Mouse (Mus musculus): Measurements from ENCODE around the gene Elmo3. TPM values are rescaled to one million over a fixed set of nuclear protein-coding genes. Genes with fewer than 3 reads are reported as not detected.

Gene Elmo3
- polyA plus RNA-seq, 1 experiment = 3.5 TPM

DNA sequence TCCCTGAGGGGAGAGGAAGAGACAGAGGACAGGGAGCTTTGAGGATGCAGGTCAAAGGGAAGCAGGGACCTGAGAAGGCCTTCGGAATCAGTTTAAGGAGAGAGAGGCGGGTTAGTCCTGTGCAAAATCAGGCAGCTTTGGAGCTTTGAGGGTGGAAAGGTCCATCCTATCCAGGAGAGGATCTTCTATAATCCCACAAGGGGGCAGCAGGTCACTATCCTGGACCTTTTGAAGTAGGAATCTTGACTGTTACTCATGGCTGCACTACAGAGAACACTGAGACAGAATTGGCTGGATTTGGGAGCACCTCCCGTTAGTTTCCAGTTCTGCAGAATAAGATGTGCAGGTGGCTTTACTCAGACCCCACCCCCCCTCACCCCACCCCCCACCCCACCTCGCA lies 54.2 kb downstream of the Elmo3 start:
- Histone ChIP-seq H3K4me1 (ENCODE audit: control insufficient read depth, insufficient read depth, low read length) (peaks cover 4% of the 10 kb centered on the region), H3K4me3 (ENCODE audit: control insufficient read depth, low read depth, low read length) (no peak overlapping the region), H3K27me3 (ENCODE audit: control insufficient read depth, insufficient read depth, low read length) (no peaks in the 10 kb centered on the region), H3K36me3 (ENCODE audit: control insufficient read depth, insufficient read depth, low read length) (no peaks in the 10 kb centered on the region; the same call in 1 of the 2 replicates), H3K27ac (ENCODE audit: control insufficient read depth, insufficient read depth, low read depth, low read length) (no peak overlapping the region)
- TF ChIP-seq POLR2A (IDR thresholded peaks at IDR 0.05; ENCODE audit: control insufficient read depth, low read depth, low read length) (no peak), CTCF (IDR thresholded peaks at IDR 0.05; ENCODE audit: control insufficient read depth, insufficient read depth, insufficient replicate concordance, low read depth, low read length) (no peak)

Other genes with a start within 250 kb of the Elmo3 start
- gene Ces3b, start 221.8 kb upstream of the Elmo3 start, polyA plus RNA-seq (2012; rRNA removed) = 0.14 and 0.17 TPM in 2 replicates
- 0.19 TPM in 2 replicates for gene Ces4a, start 173.8 kb upstream of the Elmo3 start, polyA plus RNA-seq (2012; rRNA removed)
- 7.0 and 7.7 TPM in 2 replicates for gene Cbfb, start 134.9 kb upstream of the Elmo3 start, polyA plus RNA-seq (2012; rRNA removed)
- 6.4 and 7.8 TPM in 2 replicates for gene D230025D16Rik, start 80.5 kb upstream of the Elmo3 start, polyA plus RNA-seq (2012; rRNA removed)
- gene B3gnt9, start 50.4 kb upstream of the Elmo3 start, polyA plus RNA-seq (2012; rRNA removed) = 6.8 and 7.0 TPM in 2 replicates
- 2.4 TPM in 2 replicates for gene Tradd, start 41.0 kb upstream of the Elmo3 start, polyA plus RNA-seq (2012; rRNA removed)
- gene Fbxl8, start 41.0 kb upstream of the Elmo3 start, polyA plus RNA-seq (2012; rRNA removed) = 0.51 and 0.55 TPM in 2 replicates
- 0.09 and 0.20 TPM in 2 replicates for gene Hsf4, start 35.8 kb upstream of the Elmo3 start, polyA plus RNA-seq (2012; rRNA removed)
- gene Nol3, start 29.5 kb upstream of the Elmo3 start, polyA plus RNA-seq (2012; rRNA removed) = 0.09 and 0.11 TPM in 2 replicates
- gene 4931428F04Rik, start 15.7 kb upstream of the Elmo3 start, polyA plus RNA-seq (2012; rRNA removed) = 78.2 and 90.9 TPM in 2 replicates
- gene Exoc3l, start 9.5 kb upstream of the Elmo3 start, polyA plus RNA-seq (2012; rRNA removed) = 28.2 and 28.5 TPM in 2 replicates
- gene E2f4, start 7.9 kb upstream of the Elmo3 start, polyA plus RNA-seq (2012; rRNA removed) = 64.1 and 67.7 TPM in 2 replicates
- 117 and 127 TPM in 2 replicates for gene Lrrc29, start 20.7 kb downstream of the Elmo3 start, polyA plus RNA-seq (2012; rRNA removed)
- gene Tmem208, start 20.8 kb downstream of the Elmo3 start, polyA plus RNA-seq (2012; rRNA removed) = 31.4 and 32.4 TPM in 2 replicates
- gene Fhod1, start 42.4 kb downstream of the Elmo3 start, polyA plus RNA-seq (2012; rRNA removed) = 17.9 TPM in 2 replicates
- 33.5 and 35.4 TPM in 2 replicates for gene Slc9a5, start 43.2 kb downstream of the Elmo3 start, polyA plus RNA-seq (2012; rRNA removed)
- 23.0 and 24.2 TPM in 2 replicates for gene Plekhg4, start 67.7 kb downstream of the Elmo3 start, polyA plus RNA-seq (2012; rRNA removed)
- gene Kctd19, start 107.9 kb downstream of the Elmo3 start, polyA plus RNA-seq (2012; rRNA removed) = 174 and 187 TPM in 2 replicates
- gene Lrrc36, start 108.0 kb downstream of the Elmo3 start, polyA plus RNA-seq (2012; rRNA removed) = 75.6 and 79.0 TPM in 2 replicates
- 21.5 and 23.4 TPM in 2 replicates for gene Tppp3, start 165.9 kb downstream of the Elmo3 start, polyA plus RNA-seq (2012; rRNA removed)
- gene Zdhhc1, start 191.3 kb downstream of the Elmo3 start, polyA plus RNA-seq (2012; rRNA removed) = 45.4 and 50.1 TPM in 2 replicates
- 0.19 and 0.41 TPM in 2 replicates for gene Hsd11b2, start 213.2 kb downstream of the Elmo3 start, polyA plus RNA-seq (2012; rRNA removed)